Mouse (Mus musculus) stomach, embryonic 14.5 days (tissue): ENCODE measurements around the gene Gm44973. TPM values are rescaled to one million over a fixed set of nuclear protein-coding genes. Genes with fewer than 3 reads are reported as not detected.

ENCODE experiments used
- ATAC-seq: fragments of 200-750 bp; cut with Nextera tagmentation; 2 replicates; pipeline ENCODE4 v1.8.0; 2017; ENCODE audit warnings: low read depth, moderate TSS enrichment; ENCODE audit not compliant: insufficient number of reproducible peaks, insufficient read depth, low FRiP score
- H3K27ac ChIP-seq: fragments of 300-500 bp; sonication (generic); 2 replicates; pipeline ENCODE4 v1.5.1; 2014; ENCODE audit warnings: mild to moderate bottlenecking, low read length, moderate library complexity, mixed read lengths
- H3K27me3 ChIP-seq: fragments of 300-500 bp; sonication (generic); 2 replicates; pipeline ENCODE4 v1.6.1; 2014; ENCODE audit warnings: low read length, control low read depth, mixed read lengths; ENCODE audit not compliant: control insufficient read depth, insufficient read depth
- H3K36me3 ChIP-seq: fragments of 300-500 bp; sonication (generic); 2 replicates; pipeline ENCODE4 v1.6.1; 2014; ENCODE audit warnings: mild to moderate bottlenecking, control low read depth, low read length, moderate library complexity, mixed read lengths; ENCODE audit not compliant: control insufficient read depth, insufficient read depth
- H3K4me1 ChIP-seq: fragments of 300-500 bp; sonication (generic); 2 replicates; pipeline ENCODE4 v1.6.1; 2014; ENCODE audit warnings: low read length, control low read depth, mixed read lengths; ENCODE audit not compliant: control insufficient read depth, insufficient read depth
- H3K4me2 ChIP-seq: fragments of 300-500 bp; sonication (generic); replicated peaks from 2 replicates; pipeline ENCODE4 v1.6.1; 2014; ENCODE audit warnings: low read depth, low read length, control low read depth
- H3K4me3 ChIP-seq: fragments of 300-500 bp; sonication (generic); 2 replicates; pipeline ENCODE4 v1.5.1; 2014; ENCODE audit warnings: low read depth, low read length, control low read depth
- H3K9ac ChIP-seq: fragments of 300-500 bp; sonication (generic); replicated peaks from 2 replicates; pipeline ENCODE4 v1.6.1; 2014; ENCODE audit warnings: low read depth, mild to moderate bottlenecking, control low read depth, low read length, moderate library complexity, mixed read lengths
- H3K9me3 ChIP-seq: fragments of 300-500 bp; sonication (generic); 2 replicates; pipeline ENCODE4 v1.6.1; 2016; ENCODE audit warnings: low read depth, low read length, control low read depth; ENCODE audit not compliant: control insufficient read depth
- WGBS: fragments of 180-500 bp; shearing (Covaris S2); extraction: QIAGEN DNeasy Blood & Tissue Kit; methylation state at CpG from one replicate; pipeline ENCODE4 v1.1.7; 2014; 5-methylcytosine and 5-hydroxymethylcytosine counted together
- polyA plus RNA-seq: library from polyadenylated mRNA; unstranded; fragments of >200 nt; fragmentation: Nextera tagmentation; extraction: Ambion mirVana; gene quantifications from 2 replicates; pipeline ENCODE4 v1.2.1, GENCODE M21; 2014

The Gm44973 gene
- polyA plus RNA-seq, 1 experiment from 2014 or later, result 1.2 TPM

- H3K9me3 ChIP-seq, result no peaks in the 10 kb centered on the region
- WGBS, result under 1% methylated on average over 15 of the region's 15 CpGs
- H3K27ac ChIP-seq, result peak overlapping the region; percentile 98
- H3K9ac ChIP-seq, result peak overlapping the region; percentile 84
- peak overlapping the region; percentile 84 for H3K4me2 ChIP-seq
- peak overlapping the region; percentile 85 for H3K4me3 ChIP-seq
- H3K27me3 ChIP-seq, result no peaks in the 10 kb centered on the region
- peak; percentile 11; the same call in 1 of the 2 replicates for ATAC-seq
- peaks cover 9% of the 10 kb centered on the region; the same call in 1 of the 2 replicates for H3K4me1 ChIP-seq
- peaks cover 29% of the 10 kb centered on the region for H3K36me3 ChIP-seq
Measured at GRCm38 (mm10) chr7:5020685-5021084, 5.4 kb downstream of the Gm44973 start.

- Histone ChIP-seq H3K27ac (peak overlapping the region; percentile 98), H3K36me3 (peaks cover 29% of the 10 kb centered on the region), H3K9ac (peak overlapping the region; percentile 84), H3K9me3 (no peaks in the 10 kb centered on the region), H3K4me2 (peak overlapping the region; percentile 84), H3K27me3 (no peaks in the 10 kb centered on the region), H3K4me3 (peak overlapping the region; percentile 85), H3K4me1 (peaks cover 9% of the 10 kb centered on the region; the same call in 1 of the 2 replicates)
- 43% methylated on average over 5 of the region's 5 CpGs for WGBS
- no peak for ATAC-seq
Measured at GRCm38 (mm10) chr7:5021197-5021596, 5.9 kb downstream of the Gm44973 start.

- H3K9ac ChIP-seq, result no peak overlapping the region
- no peak overlapping the region for H3K4me2 ChIP-seq
- no peaks in the 10 kb centered on the region for H3K27me3 ChIP-seq
- H3K4me3 ChIP-seq, result no peak overlapping the region
- no peak overlapping the region for H3K27ac ChIP-seq
- H3K9me3 ChIP-seq, result peaks cover 38% of the 10 kb centered on the region
- no peaks in the 10 kb centered on the region for H3K4me1 ChIP-seq
- H3K36me3 ChIP-seq, result peaks cover 69% of the 10 kb centered on the region
- 94% methylated on average over 22 of the region's 22 CpGs for WGBS
- ATAC-seq, result no peak
Measured at GRCm38 (mm10) chr7:5029543-5029942, 14.2 kb downstream of the Gm44973 start.

GRCm38 (mm10) chr7:5029946-5030345 is 14.7 kb downstream of the Gm44973 start:
- peaks cover 38% of the 10 kb centered on the region for H3K9me3 ChIP-seq
- ATAC-seq, result no peak
- no peak overlapping the region for H3K4me2 ChIP-seq
- no peaks in the 10 kb centered on the region for H3K27me3 ChIP-seq
- peaks cover 67% of the 10 kb centered on the region for H3K36me3 ChIP-seq
- no peak overlapping the region for H3K9ac ChIP-seq
- H3K4me3 ChIP-seq, result no peak overlapping the region
- whole genome bisulfite sequencing, result 91% methylated on average over 21 of the region's 21 CpGs
- H3K27ac ChIP-seq, result no peak overlapping the region
- H3K4me1 ChIP-seq, result no peaks in the 10 kb centered on the region

- 84% methylated on average over 61 of the region's 63 CpGs for WGBS
- no peak overlapping the region for H3K9ac ChIP-seq
- H3K27me3 ChIP-seq, result no peaks in the 10 kb centered on the region
- ATAC-seq, result no peak
- H3K27ac ChIP-seq, result no peak overlapping the region
- H3K4me2 ChIP-seq, result no peak overlapping the region
- no peak overlapping the region for H3K4me3 ChIP-seq
- no peaks in the 10 kb centered on the region for H3K4me1 ChIP-seq
- H3K36me3 ChIP-seq, result peaks cover 70% of the 10 kb centered on the region
- peaks cover 38% of the 10 kb centered on the region for H3K9me3 ChIP-seq
Measured at GRCm38 (mm10) chr7:5030554-5031275, 15.4 kb downstream of the Gm44973 start.

- Histone ChIP-seq H3K9ac (no peak overlapping the region), H3K4me1 (no peaks in the 10 kb centered on the region), H3K4me2 (no peak overlapping the region), H3K36me3 (peaks cover 75% of the 10 kb centered on the region), H3K27me3 (no peaks in the 10 kb centered on the region), H3K27ac (no peak overlapping the region), H3K4me3 (no peak overlapping the region), H3K9me3 (peaks cover 38% of the 10 kb centered on the region)
- WGBS, result 83% methylated on average over 46 of the region's 46 CpGs
- no peak for ATAC-seq
Measured at GRCm38 (mm10) chr7:5031496-5031895, 16.2 kb downstream of the Gm44973 start.

GRCm38 (mm10) chr7:5033818-5034217 is 18.5 kb downstream of the Gm44973 start, which contains the start of gene 4632433K11Rik:
TSS of gene 4632433K11Rik (plus strand) at chr7:5034118.
- WGBS, result 86% methylated on average over 3 of the region's 3 CpGs
- peaks cover 38% of the 10 kb centered on the region for H3K9me3 ChIP-seq
- no peaks in the 10 kb centered on the region for H3K27me3 ChIP-seq
- H3K36me3 ChIP-seq, result peaks cover 65% of the 10 kb centered on the region
- H3K27ac ChIP-seq, result no peak within 1 kb of the TSS
- no peaks in the 10 kb centered on the region for H3K4me1 ChIP-seq
- H3K4me2 ChIP-seq, result no peak within 1 kb of the TSS
- H3K4me3 ChIP-seq, result no peak within 1 kb of the TSS
- H3K9ac ChIP-seq, result no peak within 1 kb of the TSS
- ATAC-seq, result no peak

GRCm38 (mm10) chr7:5035628-5036027 is 20.3 kb downstream of the Gm44973 start:
- no peaks in the 10 kb centered on the region for H3K27me3 ChIP-seq
- H3K9me3 ChIP-seq, result peaks cover 20% of the 10 kb centered on the region
- no peak overlapping the region for H3K27ac ChIP-seq
- WGBS, result 95% methylated on average over 17 of the region's 17 CpGs
- no peak overlapping the region for H3K4me2 ChIP-seq
- peaks cover 47% of the 10 kb centered on the region for H3K36me3 ChIP-seq
- ATAC-seq, result no peak
- no peak overlapping the region for H3K9ac ChIP-seq
- H3K4me1 ChIP-seq, result no peaks in the 10 kb centered on the region
- H3K4me3 ChIP-seq, result no peak overlapping the region
